Mouse (Mus musculus) lung, embryonic 16.5 days (tissue): Measurements from ENCODE around the gene Wdr81. TPM values are rescaled to one million over a fixed set of nuclear protein-coding genes. Genes with fewer than 3 reads are reported as not detected.

Experiments used
- ATAC-seq: fragments of 200-750 bp; cut with Nextera tagmentation; 2 replicates; pipeline ENCODE4 v1.8.0; 2017; ENCODE audit warnings: low read depth, mild to moderate bottlenecking, moderate library complexity
- H3K27ac ChIP-seq: fragments of 300-500 bp; sonication (generic); 2 replicates; pipeline ENCODE4 v1.5.1; 2014; ENCODE audit warnings: mild to moderate bottlenecking, control low read depth, low read length
- H3K27me3 ChIP-seq: fragments of 300-500 bp; sonication (generic); 2 replicates; pipeline ENCODE4 v1.6.1; 2014; ENCODE audit warnings: low read depth, low read length, mixed read lengths; ENCODE audit not compliant: control insufficient read depth, insufficient read depth
- H3K36me3 ChIP-seq: fragments of 300-500 bp; sonication (generic); 2 replicates; pipeline ENCODE4 v1.6.1; 2014; ENCODE audit warnings: low read length; ENCODE audit not compliant: control insufficient read depth, insufficient read depth
- H3K4me1 ChIP-seq: fragments of 300-500 bp; sonication (generic); replicated peaks from 2 replicates; pipeline ENCODE4 v1.6.1; 2014; ENCODE audit warnings: low read length, mixed read lengths; ENCODE audit not compliant: control insufficient read depth, insufficient read depth
- H3K4me2 ChIP-seq: fragments of 300-500 bp; sonication (generic); 2 replicates; pipeline ENCODE4 v1.6.1; 2014; ENCODE audit warnings: low read depth, low read length, control low read depth
- H3K4me3 ChIP-seq: fragments of 300-500 bp; sonication (generic); 2 replicates; pipeline ENCODE4 v1.5.1; 2014; ENCODE audit warnings: mild to moderate bottlenecking, low read length, control low read depth
- H3K9ac ChIP-seq: fragments of 300-500 bp; sonication (generic); 2 replicates; pipeline ENCODE4 v1.6.1; 2014; ENCODE audit warnings: low read length, control low read depth
- H3K9me3 ChIP-seq: fragments of 300-500 bp; sonication (generic); 2 replicates; pipeline ENCODE4 v1.6.1; 2016; ENCODE audit warnings: low read length; ENCODE audit not compliant: control insufficient read depth
- WGBS: fragments of 180-500 bp; shearing (Covaris S2); extraction: QIAGEN DNeasy Blood & Tissue Kit; methylation state at CpG from one replicate; pipeline ENCODE4 v1.1.7; 2014; 5-methylcytosine and 5-hydroxymethylcytosine counted together
- polyA plus RNA-seq: library from polyadenylated mRNA; unstranded; fragments of >200 nt; fragmentation: Nextera tagmentation; extraction: Ambion mirVana; gene quantifications from 2 replicates; pipeline ENCODE4 v1.2.1, GENCODE M21; 2015

The Wdr81 gene
- polyA plus RNA-seq, 1 experiment from 2014 or later = 5.3 TPM

DNA sequence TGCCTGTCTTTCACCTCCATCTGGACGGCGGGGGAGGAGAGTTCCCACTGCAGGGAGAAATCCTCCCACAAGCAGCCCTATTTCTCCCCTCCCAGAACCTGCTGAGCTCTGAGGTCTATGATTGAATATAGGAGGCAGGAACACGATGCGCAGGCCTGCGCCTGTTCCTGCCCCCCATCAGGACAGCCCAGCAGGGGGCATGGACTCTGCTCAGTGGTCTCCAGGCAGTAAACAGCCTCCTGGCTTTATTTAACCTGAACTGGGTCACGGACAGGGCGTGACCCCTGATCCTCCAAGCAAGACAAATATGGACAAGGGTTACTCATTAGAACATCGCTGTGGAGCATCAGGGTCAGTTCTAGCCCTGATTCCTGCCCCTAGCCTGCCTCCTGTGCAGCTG lies 10.8 kb downstream of the Wdr81 start:
- no peaks in the 10 kb centered on the region for H3K4me1 ChIP-seq
- H3K27ac ChIP-seq = no peak overlapping the region
- H3K36me3 ChIP-seq = peaks cover 3% of the 10 kb centered on the region; the same call in 1 of the 2 replicates
- no peaks in the 10 kb centered on the region for H3K9me3 ChIP-seq
- H3K4me2 ChIP-seq = no peak overlapping the region
- H3K27me3 ChIP-seq = no peaks in the 10 kb centered on the region
- 59% methylated on average over 8 of the region's 8 CpGs for WGBS
- no peak overlapping the region for H3K9ac ChIP-seq
- no peak for ATAC-seq
- no peak overlapping the region for H3K4me3 ChIP-seq

DNA sequence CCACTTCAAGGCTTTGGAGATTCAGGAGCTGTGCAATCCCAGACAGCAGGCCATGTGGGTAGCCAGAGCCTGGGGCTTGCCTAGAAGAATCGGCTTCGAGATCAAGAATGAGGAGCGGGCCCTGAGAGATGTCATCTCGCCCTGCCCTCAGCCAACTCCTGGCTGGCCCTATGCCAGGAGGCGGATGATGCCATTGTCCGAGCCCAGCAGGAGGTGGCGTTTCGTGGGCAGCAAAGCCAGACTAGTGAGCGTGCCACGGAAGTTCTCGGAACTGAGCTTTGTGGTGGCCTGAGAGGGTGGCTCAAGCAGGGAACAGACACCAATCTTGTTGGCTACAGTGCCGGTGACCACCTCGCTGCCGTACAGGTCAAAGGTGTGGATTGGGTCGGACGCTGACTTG lies 12.9 kb downstream of the Wdr81 start:
- H3K9ac ChIP-seq = no peak overlapping the region
- H3K4me2 ChIP-seq = no peak overlapping the region
- no peak for ATAC-seq
- no peaks in the 10 kb centered on the region for H3K27me3 ChIP-seq
- no peak overlapping the region for H3K4me3 ChIP-seq
- no peak overlapping the region for H3K27ac ChIP-seq
- no peaks in the 10 kb centered on the region for H3K9me3 ChIP-seq
- no peaks in the 10 kb centered on the region for H3K36me3 ChIP-seq
- H3K4me1 ChIP-seq = no peaks in the 10 kb centered on the region
- WGBS = 85% methylated on average over 16 of the region's 16 CpGs

DNA sequence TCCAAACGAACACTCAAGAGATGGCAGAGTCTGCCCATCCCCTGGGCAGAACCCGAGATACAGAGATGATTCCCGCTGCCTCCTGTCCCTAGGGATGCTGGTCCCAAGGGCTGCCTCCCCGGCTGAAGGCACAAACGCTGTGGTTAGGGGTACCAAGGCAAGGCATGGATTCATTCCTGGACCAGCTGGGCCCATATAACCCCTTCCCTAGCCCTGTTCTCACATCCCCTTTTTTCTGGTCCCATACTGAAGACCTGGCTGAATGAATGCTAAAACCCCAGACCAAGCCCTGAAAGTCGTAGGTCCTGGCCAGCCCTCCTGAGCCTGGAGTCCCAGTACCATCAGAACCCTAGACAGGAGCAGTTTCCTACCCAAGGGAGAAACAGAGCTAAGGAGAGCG lies 13.5 kb downstream of the Wdr81 start:
- Histone ChIP-seq H3K27me3 (no peaks in the 10 kb centered on the region), H3K4me3 (no peak overlapping the region), H3K4me1 (no peaks in the 10 kb centered on the region), H3K9ac (no peak overlapping the region), H3K4me2 (no peak overlapping the region), H3K27ac (no peak overlapping the region), H3K36me3 (no peaks in the 10 kb centered on the region), H3K9me3 (no peaks in the 10 kb centered on the region)
- WGBS = 79% methylated on average over 7 of the region's 7 CpGs
- no peak for ATAC-seq

DNA sequence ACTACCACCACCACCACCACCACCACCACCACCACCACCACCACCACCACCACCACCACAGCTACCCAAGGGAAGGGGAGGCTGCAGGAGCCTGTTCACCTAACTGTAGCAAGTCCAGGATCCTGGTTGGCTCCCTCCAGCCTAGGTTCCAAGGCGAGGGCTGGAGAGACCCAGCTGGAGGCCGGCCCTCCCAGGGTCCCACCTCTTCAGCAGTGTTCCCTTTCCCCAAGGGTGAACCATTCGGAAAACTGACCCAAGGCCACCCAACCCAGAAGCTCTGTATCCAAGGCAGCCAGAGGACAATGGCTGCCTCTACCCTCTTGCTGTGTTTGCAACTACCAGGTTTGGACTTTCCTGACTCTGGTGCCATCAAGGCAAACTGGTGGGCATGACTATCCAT lies 14.6 kb downstream of the Wdr81 start:
- no peak for ATAC-seq
- WGBS = 85% methylated on average over 3 of the region's 3 CpGs

DNA sequence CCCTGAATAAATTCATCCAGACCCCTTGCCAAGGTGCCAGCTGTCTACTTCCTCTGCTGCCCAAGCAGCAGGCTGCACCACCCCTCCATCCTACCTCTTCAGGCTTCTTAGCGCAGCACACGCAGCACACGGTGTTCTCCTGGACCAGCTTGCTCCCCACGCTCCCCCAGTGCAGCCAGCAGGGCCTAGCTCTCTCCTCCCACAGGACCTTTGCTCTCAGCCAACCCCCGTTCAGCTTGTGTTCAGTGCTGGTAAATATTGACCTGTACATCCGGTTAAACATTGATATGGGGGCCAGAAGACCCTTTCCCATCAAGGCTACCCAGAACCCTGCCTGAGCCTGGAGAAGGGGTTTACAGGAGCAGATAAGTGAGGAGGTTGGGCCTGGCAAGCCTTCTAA lies 15.2 kb downstream of the Wdr81 start, which contains the start of gene Serpinf2:
Serpinf2 (minus strand) TSS at position 229 of the 400 bp plus-strand sequence.
- H3K36me3 ChIP-seq = no peaks in the 10 kb centered on the region
- H3K4me2 ChIP-seq = no peak within 1 kb of the TSS
- no peak within 1 kb of the TSS for H3K9ac ChIP-seq
- H3K4me1 ChIP-seq = no peaks in the 10 kb centered on the region
- no peak within 1 kb of the TSS for H3K4me3 ChIP-seq
- 61% methylated on average over 6 of the region's 6 CpGs for WGBS
- no peak for ATAC-seq
- no peaks in the 10 kb centered on the region for H3K27me3 ChIP-seq
- H3K9me3 ChIP-seq = no peaks in the 10 kb centered on the region
- H3K27ac ChIP-seq = no peak within 1 kb of the TSS

More for the DNA sequence above, 14.6 kb downstream of the Wdr81 start:
- Histone ChIP-seq H3K36me3 (no peaks in the 10 kb centered on the region), H3K9ac (no peak overlapping the region), H3K4me2 (no peak overlapping the region), H3K27me3 (no peaks in the 10 kb centered on the region), H3K4me1 (no peaks in the 10 kb centered on the region), H3K9me3 (no peaks in the 10 kb centered on the region), H3K4me3 (no peak overlapping the region), H3K27ac (no peak overlapping the region)

DNA sequence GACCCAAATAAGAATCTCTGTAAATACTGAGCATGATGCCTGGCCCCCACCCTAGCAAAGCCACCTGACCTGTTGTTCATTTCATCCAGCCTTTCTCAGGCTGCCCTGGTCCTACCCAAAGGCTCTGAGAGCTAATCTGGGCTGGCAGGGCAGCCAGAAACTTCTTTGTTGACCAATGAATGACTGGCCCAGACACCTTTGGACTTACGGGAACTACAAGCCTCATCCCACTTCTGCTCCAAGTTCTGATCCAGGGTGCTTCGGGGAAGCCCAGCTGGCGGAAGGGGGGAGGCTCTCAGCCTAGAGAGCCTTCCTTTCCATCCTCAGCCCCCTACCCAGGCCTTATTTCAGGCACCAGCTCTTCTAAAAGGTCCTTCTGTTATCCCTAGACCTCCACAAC lies 15.7 kb downstream of the Wdr81 start:
- no peaks in the 10 kb centered on the region for H3K4me1 ChIP-seq
- no peak for ATAC-seq
- H3K9ac ChIP-seq = no peak overlapping the region
- H3K4me3 ChIP-seq = no peak overlapping the region
- H3K9me3 ChIP-seq = no peaks in the 10 kb centered on the region
- WGBS = 90% methylated on average over 3 of the region's 3 CpGs
- H3K27me3 ChIP-seq = no peaks in the 10 kb centered on the region
- no peak overlapping the region for H3K4me2 ChIP-seq
- H3K36me3 ChIP-seq = no peaks in the 10 kb centered on the region
- H3K27ac ChIP-seq = no peak overlapping the region

DNA sequence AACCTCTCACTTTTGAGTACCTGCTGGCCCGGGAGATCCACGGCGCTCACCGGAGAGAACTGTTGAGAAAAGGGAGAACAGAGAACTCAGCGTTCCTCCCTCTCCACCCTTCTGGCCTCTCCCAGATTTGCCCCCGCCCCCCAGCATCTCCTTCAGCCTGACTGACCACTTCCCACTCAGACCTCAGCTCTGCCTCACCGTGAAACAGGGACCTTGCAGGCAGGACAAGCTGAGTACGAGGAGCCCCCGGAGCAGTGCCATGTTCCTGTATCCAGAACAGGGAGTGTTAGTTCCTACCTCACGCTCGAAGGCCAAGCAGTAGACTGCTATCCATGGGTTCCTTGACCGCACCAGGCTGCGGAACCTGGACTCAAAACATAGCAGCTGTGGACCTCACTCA lies 16.3 kb downstream of the Wdr81 start:
- WGBS = 76% methylated on average over 13 of the region's 13 CpGs
- Histone ChIP-seq H3K27me3 (no peaks in the 10 kb centered on the region), H3K4me1 (no peaks in the 10 kb centered on the region), H3K9me3 (no peaks in the 10 kb centered on the region), H3K27ac (no peak overlapping the region), H3K36me3 (no peaks in the 10 kb centered on the region), H3K4me3 (no peak overlapping the region), H3K4me2 (no peak overlapping the region), H3K9ac (no peak overlapping the region)
- ATAC-seq = no peak

DNA sequence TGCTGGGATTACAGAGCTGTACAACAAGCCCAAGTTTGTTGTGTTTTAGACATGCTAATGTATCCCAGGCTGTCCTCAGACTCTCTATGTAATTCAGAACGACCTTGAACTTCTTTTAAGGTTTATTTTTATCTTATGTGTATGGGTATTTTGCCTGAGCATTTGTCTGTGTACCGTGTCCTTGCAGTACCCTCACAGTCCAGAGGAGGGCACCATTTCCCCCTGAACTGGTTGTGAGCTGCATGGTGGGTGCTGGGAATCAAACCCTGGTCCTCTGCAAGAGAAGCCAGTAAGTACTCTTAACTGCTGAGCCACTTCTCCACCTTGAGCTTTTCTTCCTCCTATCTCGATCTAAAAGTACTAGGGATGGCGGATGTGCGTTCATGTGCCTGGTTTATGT lies 20.4 kb downstream of the Wdr81 start:
- H3K27ac ChIP-seq = no peak overlapping the region
- 84% methylated on average over 5 of the region's 5 CpGs for WGBS

DNA sequence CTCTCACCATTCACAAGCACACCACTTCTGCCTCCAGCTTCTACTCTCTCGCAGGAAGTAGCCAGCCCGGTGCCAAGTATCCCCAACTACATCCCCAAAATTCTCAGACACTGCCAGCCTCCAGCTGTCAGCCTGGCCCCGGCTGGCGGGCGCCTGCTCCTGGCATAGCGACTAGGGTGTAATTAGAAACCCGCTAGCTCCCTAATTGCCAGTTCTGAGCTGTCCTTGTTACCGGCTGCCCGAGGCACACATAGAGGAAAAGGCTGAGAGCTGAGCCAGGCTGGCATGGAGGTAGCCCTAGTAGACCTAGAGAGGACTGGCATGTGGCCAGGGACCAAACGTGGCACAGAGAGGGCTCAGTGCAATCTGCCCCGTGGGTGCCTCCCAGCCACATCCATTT lies 23.2 kb downstream of the Wdr81 start:
- H3K4me1 ChIP-seq = no peaks in the 10 kb centered on the region
- H3K9me3 ChIP-seq = no peaks in the 10 kb centered on the region
- no peaks in the 10 kb centered on the region for H3K27me3 ChIP-seq
- H3K36me3 ChIP-seq = no peaks in the 10 kb centered on the region
- no peak for ATAC-seq
- H3K4me2 ChIP-seq = no peak overlapping the region
- no peak overlapping the region for H3K9ac ChIP-seq
- no peak overlapping the region for H3K4me3 ChIP-seq
- H3K27ac ChIP-seq = no peak overlapping the region
- WGBS = 79% methylated on average over 11 of the region's 11 CpGs

More for the DNA sequence above, 20.4 kb downstream of the Wdr81 start:
- no peaks in the 10 kb centered on the region for H3K27me3 ChIP-seq
- H3K4me3 ChIP-seq = no peak overlapping the region
- no peaks in the 10 kb centered on the region for H3K4me1 ChIP-seq
- no peak overlapping the region for H3K4me2 ChIP-seq
- no peaks in the 10 kb centered on the region for H3K9me3 ChIP-seq
- H3K36me3 ChIP-seq = no peaks in the 10 kb centered on the region
- ATAC-seq = no peak
- no peak overlapping the region for H3K9ac ChIP-seq

DNA sequence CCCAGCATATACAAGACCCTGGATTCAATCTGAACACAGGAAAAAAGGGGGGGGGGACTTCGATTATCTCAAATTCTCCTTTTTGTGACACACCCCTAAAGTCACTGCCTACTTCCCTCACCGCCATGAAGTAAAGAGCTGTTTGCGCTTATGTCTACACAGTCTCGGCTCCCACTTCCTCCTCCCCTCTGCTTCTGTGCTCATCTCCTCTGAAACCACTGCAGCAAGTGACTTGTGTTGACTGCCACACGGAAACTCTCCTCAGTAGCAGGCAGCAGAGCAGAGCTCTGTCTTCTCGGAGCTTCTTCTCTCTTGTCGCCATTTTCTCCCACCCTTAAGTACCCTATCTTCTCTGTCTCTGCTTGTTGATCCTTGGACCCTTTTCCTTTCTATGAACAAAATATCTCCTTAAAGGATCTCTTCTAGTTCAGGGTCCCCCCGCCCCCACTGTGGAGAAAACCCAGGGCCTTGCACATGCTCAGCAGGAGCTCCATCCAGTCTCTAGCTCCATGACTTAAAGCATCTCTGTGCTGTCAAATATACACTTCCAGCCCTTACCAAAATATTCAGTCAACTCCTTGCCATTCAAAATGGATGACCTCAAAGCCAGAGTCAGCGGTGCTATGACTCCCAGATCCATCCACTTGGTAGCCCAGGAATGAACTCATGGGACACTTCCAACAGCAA lies 25.4 kb downstream of the Wdr81 start:
- H3K4me2 ChIP-seq = no peak overlapping the region
- H3K36me3 ChIP-seq = no peaks in the 10 kb centered on the region
- no peak overlapping the region for H3K27ac ChIP-seq
- H3K4me1 ChIP-seq = no peaks in the 10 kb centered on the region
- WGBS = 66% methylated on average over 9 of the region's 9 CpGs
- ATAC-seq = no peak
- no peak overlapping the region for H3K9ac ChIP-seq
- H3K4me3 ChIP-seq = no peak overlapping the region
- no peaks in the 10 kb centered on the region for H3K27me3 ChIP-seq
- H3K9me3 ChIP-seq = no peaks in the 10 kb centered on the region
